Mouse (Mus musculus): Measurements from ENCODE around the gene Bmp6.

DNA sequence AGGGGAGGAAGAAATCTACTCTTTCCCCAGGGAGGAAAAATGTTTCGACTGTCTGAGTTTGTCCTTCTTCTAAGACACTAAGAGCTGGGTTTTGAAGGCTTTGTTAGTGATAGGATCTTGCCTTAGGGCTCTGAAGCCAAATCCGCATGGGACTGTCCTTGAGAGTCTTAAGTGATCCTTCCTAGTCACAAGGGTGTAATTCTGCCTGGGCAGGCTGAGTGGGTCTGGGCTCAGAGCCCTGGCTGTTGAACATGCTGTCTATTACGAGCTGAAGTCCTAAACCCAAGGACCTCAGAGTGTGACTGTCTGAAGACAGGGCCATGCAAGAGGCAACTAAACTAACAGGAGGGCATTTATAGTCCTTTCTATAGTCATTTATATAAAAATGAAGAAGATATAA, 200.6 kb downstream of the Bmp6 start:
- no peak for TF ChIP-seq CTCF (IDR thresholded peaks at IDR 0.05; ENCODE audit: insufficient read depth, low read depth, low read length)
- no peak for TF ChIP-seq POLR2A (IDR thresholded peaks at IDR 0.05; ENCODE audit: insufficient read depth, low read depth, low read length)

Data from olfactory bulb, adult 2 months (tissue).